Mouse (Mus musculus): ENCODE measurements around the gene Pole2. TPM values are rescaled to one million over a fixed set of nuclear protein-coding genes. Genes with fewer than 3 reads are reported as not detected.
"Not testable (repeated sequence)": the region's sequence is repeated elsewhere in the genome, so short reads cannot be mapped to it uniquely, and the experiment has no call there.

The Pole2 gene
- polyA plus RNA-seq, 1 experiment = 63.4 TPM

GRCm38 (mm10) chr12:69159578-69159940 lies 68.4 kb downstream of the Pole2 start:
- H3K27ac ChIP-seq (ENCODE audit: control insufficient read depth, insufficient read depth, low read depth, low read length) = no peak overlapping the region
- TF ChIP-seq CTCF (IDR thresholded peaks at IDR 0.05; ENCODE audit: control insufficient read depth, insufficient read depth, insufficient replicate concordance, low read depth, low read length) (no peak), POLR2A (IDR thresholded peaks at IDR 0.05; ENCODE audit: control insufficient read depth, low read depth, low read length) (no peak)
- peak overlapping the region; percentile 95 for H3K4me3 ChIP-seq (ENCODE audit: control insufficient read depth, low read depth, low read length)

GRCm38 (mm10) chr12:69158765-69159577 lies 69.0 kb downstream of the Pole2 start, which contains the start of gene Rps29:
Gene Rps29, minus strand, starts transcription at chr12:69159186.
- not testable (repeated sequence) for H3K4me1 ChIP-seq (ENCODE audit: control insufficient read depth, insufficient read depth, low read length); H3K36me3 ChIP-seq (ENCODE audit: control insufficient read depth, insufficient read depth, low read length); H3K27me3 ChIP-seq (ENCODE audit: control insufficient read depth, insufficient read depth, low read length)
- TF ChIP-seq POLR2A (IDR thresholded peaks at IDR 0.05; ENCODE audit: control insufficient read depth, low read depth, low read length) = peak; percentile 86
- H3K27ac ChIP-seq (ENCODE audit: control insufficient read depth, insufficient read depth, low read depth, low read length) = peak within 1 kb of the TSS; percentile 96
- H3K4me3 ChIP-seq (ENCODE audit: control insufficient read depth, low read depth, low read length) = peak within 1 kb of the TSS; percentile 95

More at GRCm38 (mm10) chr12:69159578-69159940, 68.4 kb downstream of the Pole2 start:
- Histone ChIP-seq H3K4me1 (ENCODE audit: control insufficient read depth, insufficient read depth, low read length) (peaks cover 3% of the 10 kb centered on the region; the same call in 1 of the 2 replicates), H3K36me3 (ENCODE audit: control insufficient read depth, insufficient read depth, low read length) (0 out of 2 replicates have a peak, but pooled peaks cover 1% of the 10 kb centered on the region), H3K27me3 (ENCODE audit: control insufficient read depth, insufficient read depth, low read length) (no peaks in the 10 kb centered on the region)

GRCm38 (mm10) chr12:69158366-69158764 lies 69.6 kb downstream of the Pole2 start:
- Histone ChIP-seq H3K4me1 (ENCODE audit: control insufficient read depth, insufficient read depth, low read length) (peaks cover 3% of the 10 kb centered on the region; the same call in 1 of the 2 replicates), H3K36me3 (ENCODE audit: control insufficient read depth, insufficient read depth, low read length) (0 out of 2 replicates have a peak, but pooled peaks cover 1% of the 10 kb centered on the region), H3K27ac (ENCODE audit: control insufficient read depth, insufficient read depth, low read depth, low read length) (peak overlapping the region; percentile 96), H3K4me3 (ENCODE audit: control insufficient read depth, low read depth, low read length) (peak overlapping the region; percentile 95), H3K27me3 (ENCODE audit: control insufficient read depth, insufficient read depth, low read length) (no peaks in the 10 kb centered on the region)
- TF ChIP-seq CTCF (IDR thresholded peaks at IDR 0.05; ENCODE audit: control insufficient read depth, insufficient read depth, insufficient replicate concordance, low read depth, low read length) = no peak
- no peak for TF ChIP-seq POLR2A (IDR thresholded peaks at IDR 0.05; ENCODE audit: control insufficient read depth, low read depth, low read length)

DNA sequence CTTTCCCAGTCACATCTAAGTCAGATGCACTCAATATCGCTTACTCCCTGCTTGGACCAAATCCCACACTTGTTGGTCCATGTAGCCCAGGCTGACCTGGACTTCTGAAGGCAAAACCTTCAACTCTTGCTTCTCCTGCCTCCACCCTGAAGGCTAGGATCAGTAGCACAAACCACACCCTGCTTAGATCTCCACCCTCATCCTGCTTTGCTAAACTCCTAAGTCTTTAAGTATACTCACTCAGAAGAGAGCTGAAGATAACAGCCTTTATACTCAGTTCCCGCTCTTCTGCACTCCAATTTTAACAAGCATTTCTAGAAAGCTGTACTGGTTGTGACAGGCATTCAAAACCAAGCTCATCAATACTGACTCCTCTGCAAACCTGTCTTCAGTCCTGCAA lies 70.9 kb downstream of the Pole2 start:
- H3K27me3 ChIP-seq (ENCODE audit: control insufficient read depth, insufficient read depth, low read length) = no peaks in the 10 kb centered on the region
- H3K36me3 ChIP-seq (ENCODE audit: control insufficient read depth, insufficient read depth, low read length) = 0 out of 2 replicates have a peak, but pooled peaks cover 1% of the 10 kb centered on the region
- peaks cover 3% of the 10 kb centered on the region; the same call in 1 of the 2 replicates for H3K4me1 ChIP-seq (ENCODE audit: control insufficient read depth, insufficient read depth, low read length)
- no peak overlapping the region for H3K27ac ChIP-seq (ENCODE audit: control insufficient read depth, insufficient read depth, low read depth, low read length)
- H3K4me3 ChIP-seq (ENCODE audit: control insufficient read depth, low read depth, low read length) = no peak overlapping the region
- no peak for TF ChIP-seq POLR2A (IDR thresholded peaks at IDR 0.05; ENCODE audit: control insufficient read depth, low read depth, low read length)
- TF ChIP-seq CTCF (IDR thresholded peaks at IDR 0.05; ENCODE audit: control insufficient read depth, insufficient read depth, insufficient replicate concordance, low read depth, low read length) = no peak

DNA sequence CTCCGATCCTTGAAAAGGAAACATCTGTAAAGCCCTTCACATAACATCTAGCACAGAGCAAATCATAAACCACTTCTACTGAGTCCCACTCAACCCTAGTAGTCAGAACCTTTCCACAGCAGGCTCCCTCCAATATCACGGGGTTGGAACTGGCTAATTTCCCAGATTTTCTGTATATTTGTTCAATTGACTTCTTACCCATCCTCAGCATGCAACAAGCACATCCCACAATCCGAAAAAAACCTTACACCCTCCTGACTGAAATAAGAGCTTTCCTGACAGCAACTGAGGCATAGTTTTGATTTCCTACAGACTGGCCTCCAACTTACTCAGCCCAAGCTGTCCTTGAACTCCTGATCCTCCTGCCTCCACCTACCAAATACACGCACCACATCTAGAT lies 71.6 kb downstream of the Pole2 start:
- Histone ChIP-seq H3K27me3 (ENCODE audit: control insufficient read depth, insufficient read depth, low read length) (no peaks in the 10 kb centered on the region), H3K4me3 (ENCODE audit: control insufficient read depth, low read depth, low read length) (no peak overlapping the region), H3K36me3 (ENCODE audit: control insufficient read depth, insufficient read depth, low read length) (0 out of 2 replicates have a peak, but pooled peaks cover 1% of the 10 kb centered on the region), H3K4me1 (ENCODE audit: control insufficient read depth, insufficient read depth, low read length) (peaks cover 3% of the 10 kb centered on the region; the same call in 1 of the 2 replicates), H3K27ac (ENCODE audit: control insufficient read depth, insufficient read depth, low read depth, low read length) (no peak overlapping the region)
- TF ChIP-seq CTCF (IDR thresholded peaks at IDR 0.05; ENCODE audit: control insufficient read depth, insufficient read depth, insufficient replicate concordance, low read depth, low read length) (no peak), POLR2A (IDR thresholded peaks at IDR 0.05; ENCODE audit: control insufficient read depth, low read depth, low read length) (no peak)

DNA sequence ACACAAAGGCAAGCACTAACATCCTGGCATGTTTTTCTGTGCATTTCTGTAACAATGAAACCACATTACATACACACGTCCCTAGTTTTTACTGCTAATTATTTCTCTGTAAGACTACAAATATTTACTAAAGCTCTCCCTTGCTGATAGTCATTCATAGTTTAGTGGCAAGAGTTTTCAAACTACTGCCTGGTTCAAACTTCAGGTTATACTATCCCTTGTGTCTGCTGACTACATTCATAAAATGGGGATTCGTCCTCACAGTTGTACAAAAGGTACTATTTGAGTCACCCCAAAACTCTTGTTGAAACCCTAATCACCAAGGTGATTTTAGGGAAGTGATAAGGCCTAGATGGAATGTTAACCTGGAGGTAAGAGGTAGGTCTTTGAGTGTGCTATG lies 72.1 kb downstream of the Pole2 start:
- Histone ChIP-seq H3K27ac (ENCODE audit: control insufficient read depth, insufficient read depth, low read depth, low read length) (no peak overlapping the region), H3K4me1 (ENCODE audit: control insufficient read depth, insufficient read depth, low read length) (peaks cover 3% of the 10 kb centered on the region; the same call in 1 of the 2 replicates)
- TF ChIP-seq CTCF (IDR thresholded peaks at IDR 0.05; ENCODE audit: control insufficient read depth, insufficient read depth, insufficient replicate concordance, low read depth, low read length) (no peak), POLR2A (IDR thresholded peaks at IDR 0.05; ENCODE audit: control insufficient read depth, low read depth, low read length) (no peak)

More for the DNA sequence above, 72.1 kb downstream of the Pole2 start:
- H3K36me3 ChIP-seq (ENCODE audit: control insufficient read depth, insufficient read depth, low read length) = 0 out of 2 replicates have a peak, but pooled peaks cover 1% of the 10 kb centered on the region
- H3K27me3 ChIP-seq (ENCODE audit: control insufficient read depth, insufficient read depth, low read length) = no peaks in the 10 kb centered on the region
- no peak overlapping the region for H3K4me3 ChIP-seq (ENCODE audit: control insufficient read depth, low read depth, low read length)

Other genes starting within 250 kb of the Pole2 start
- 1,043 and 1,232 TPM in 2 replicates for gene Rps29, start 69.0 kb downstream of the Pole2 start, polyA plus RNA-seq (2012; rRNA removed)
- 2.3 and 3.3 TPM in 2 replicates for gene Lrr1, start 59.4 kb downstream of the Pole2 start, polyA plus RNA-seq (2012; rRNA removed)
- 144 and 183 TPM in 2 replicates for gene Rpl36al, start 44.1 kb downstream of the Pole2 start, polyA plus RNA-seq (2012; rRNA removed)
- gene Mgat2, start 44.0 kb downstream of the Pole2 start, polyA plus RNA-seq (2012; rRNA removed) = 10.2 and 12.0 TPM in 2 replicates
- 0.11 TPM in 1 of 2 replicates, not detected in the other for gene Gm49383, start 31.1 kb downstream of the Pole2 start, polyA plus RNA-seq (2012; rRNA removed)
- gene Dnaaf2, start 29.8 kb downstream of the Pole2 start, polyA plus RNA-seq (2012; rRNA removed) = 22.3 and 28.3 TPM in 2 replicates
- gene Gm49384, start 23.9 kb downstream of the Pole2 start, polyA plus RNA-seq (2012; rRNA removed) = 0.11 and 0.20 TPM in 2 replicates
- gene Klhdc1, start 13.0 kb upstream of the Pole2 start, polyA plus RNA-seq (2012; rRNA removed) = 66.4 and 82.1 TPM in 2 replicates
- gene Klhdc2, start 68.5 kb upstream of the Pole2 start, polyA plus RNA-seq (2012; rRNA removed) = 54.6 and 56.8 TPM in 2 replicates
- 6.2 and 9.2 TPM in 2 replicates for gene Nemf, start 129.0 kb upstream of the Pole2 start, polyA plus RNA-seq (2012; rRNA removed)
- 32.4 and 37.2 TPM in 2 replicates for gene Arf6, start 144.0 kb upstream of the Pole2 start, polyA plus RNA-seq (2012; rRNA removed)
- gene Gm9887, start 144.3 kb upstream of the Pole2 start, polyA plus RNA-seq (2012; rRNA removed) = 26.1 and 49.9 TPM in 2 replicates

Measured in testis, adult 2 months (tissue).